Mouse (Mus musculus) bone marrow, adult 2 months (tissue): ENCODE measurements around the gene Brpf1. TPM values are rescaled to one million over a fixed set of nuclear protein-coding genes. Genes with fewer than 3 reads are reported as not detected.
"Not testable (repeated sequence)": the region's sequence is repeated elsewhere in the genome, so short reads cannot be mapped to it uniquely, and the experiment has no call there.

Source experiments
- H3K27ac ChIP-seq: fragments of 200-500 bp; 2 replicates; pipeline ENCODE4 v1.5.1; 2012; ENCODE audit warnings: low read depth, mild to moderate bottlenecking, control low read depth, inconsistent platforms, low read length; ENCODE audit not compliant: control insufficient read depth, poor library complexity, insufficient read depth
- H3K4me1 ChIP-seq: fragments of 200-500 bp; 2 replicates; pipeline ENCODE4 v1.6.1; 2011; ENCODE audit warnings: low read length; ENCODE audit not compliant: control insufficient read depth, insufficient read depth
- H3K4me3 ChIP-seq: fragments of 200-500 bp; replicated peaks from 2 replicates; pipeline ENCODE3; 2011; ENCODE audit warnings: mild to moderate bottlenecking, low read depth, low read length, control low read depth; ENCODE audit not compliant: control insufficient read depth
- CTCF ChIP-seq: fragments of 200-500 bp; IDR thresholded peaks from 2 replicates; pipeline ENCODE4 v1.5.1; 2011; ENCODE audit warnings: low read length, control low read depth; ENCODE audit not compliant: control insufficient read depth, insufficient read depth
- POLR2A ChIP-seq: fragments of 200-500 bp; IDR thresholded peaks from 2 replicates; pipeline ENCODE4 v1.6.1; 2011; ENCODE audit warnings: low read depth, mild to moderate bottlenecking, control low read depth, low read length, borderline replicate concordance; ENCODE audit not compliant: control insufficient read depth
- WGBS: fragments of 180-500 bp; shearing (Covaris S2); methylation state at CpG from one replicate; pipeline ENCODE4 v1.1.7; 2018; 5-methylcytosine and 5-hydroxymethylcytosine counted together
- polyA plus RNA-seq: library from polyadenylated mRNA; stranded (reverse); fragments of >200 nt; gene quantifications from 2 replicates; pipeline ENCODE4 v1.2.4, GENCODE M21; 2011; ENCODE audit warnings: low replicate concordance; ENCODE audit not compliant: missing spikeins, insufficient read depth, insufficient read length

Brpf1 gene
- polyA plus RNA-seq, 1 experiment: 38.2 TPM

GRCm38 (mm10) chr6:113315972-113316371, 9.0 kb downstream of the Brpf1 start:
- WGBS: 86% methylated on average over 3 of the region's 3 CpGs
- Histone ChIP-seq H3K4me3 (no peak overlapping the region), H3K27ac (no peak overlapping the region), H3K4me1 (no peaks in the 10 kb centered on the region)
- no peak for TF ChIP-seq CTCF
- TF ChIP-seq POLR2A: no peak

- Histone ChIP-seq H3K4me1 (peaks cover 3% of the 10 kb centered on the region), H3K4me3 (peak within 1 kb of the TSS; percentile 92), H3K27ac (peak within 1 kb of the TSS; percentile 74)
- WGBS: 1% methylated on average over 52 of the region's 52 CpGs
- TF ChIP-seq POLR2A: peak; percentile 83; the same call in 1 of the 2 replicates
- no peak for TF ChIP-seq CTCF
These were observed 19.8 kb downstream of the Brpf1 start, which contains the start of gene Ogg1 for GRCm38 (mm10) chr6:113326533-113327315. Gene Ogg1 (plus strand): TSS chr6:113326972.

- Histone ChIP-seq H3K27ac (no peak overlapping the region), H3K4me1 (peaks cover 3% of the 10 kb centered on the region), H3K4me3 (no peak overlapping the region)
- WGBS: 80% methylated on average over 1 of the region's 1 CpGs
- no peak for TF ChIP-seq POLR2A
- no peak for TF ChIP-seq CTCF
These were observed 22.5 kb downstream of the Brpf1 start for GRCm38 (mm10) chr6:113329396-113329795.

- H3K27ac ChIP-seq: no peak overlapping the region
These were observed 23.6 kb downstream of the Brpf1 start for GRCm38 (mm10) chr6:113330547-113330946.

GRCm38 (mm10) chr6:113331721-113332120, 24.8 kb downstream of the Brpf1 start:
- WGBS: 90% methylated on average over 11 of the region's 11 CpGs
- no peak overlapping the region for H3K4me3 ChIP-seq
- TF ChIP-seq CTCF: no peak
- TF ChIP-seq POLR2A: no peak
- peaks cover 3% of the 10 kb centered on the region for H3K4me1 ChIP-seq
- H3K27ac ChIP-seq: no peak overlapping the region

More at GRCm38 (mm10) chr6:113330547-113330946, 23.6 kb downstream of the Brpf1 start:
- 2% methylated on average over 2 of the region's 2 CpGs for WGBS
- Histone ChIP-seq H3K4me1 (peaks cover 3% of the 10 kb centered on the region), H3K4me3 (no peak overlapping the region)
- TF ChIP-seq POLR2A (no peak), CTCF (no peak)

- not testable (repeated sequence) for H3K4me1 ChIP-seq, H3K27ac ChIP-seq, H3K4me3 ChIP-seq
- 78% methylated on average over 6 of the region's 6 CpGs for WGBS
These were observed 25.8 kb downstream of the Brpf1 start for GRCm38 (mm10) chr6:113332734-113333133.

GRCm38 (mm10) chr6:113333137-113333950, 26.4 kb downstream of the Brpf1 start:
- Histone ChIP-seq H3K4me1 (peaks cover 2% of the 10 kb centered on the region; the same call in 1 of the 2 replicates), H3K4me3 (no peak overlapping the region), H3K27ac (no peak overlapping the region)
- WGBS: 78% methylated on average over 14 of the region's 14 CpGs
- TF ChIP-seq POLR2A (no peak), CTCF (0 out of 2 replicates have a peak, but pooled peaks have one; percentile 7)

GRCm38 (mm10) chr6:113334216-113334615, 27.3 kb downstream of the Brpf1 start:
- no peak overlapping the region for H3K4me3 ChIP-seq
- no peak for TF ChIP-seq CTCF
- no peak for TF ChIP-seq POLR2A
- H3K4me1 ChIP-seq: peaks cover 2% of the 10 kb centered on the region; the same call in 1 of the 2 replicates
- H3K27ac ChIP-seq: no peak overlapping the region
- WGBS: 54% methylated on average over 6 of the region's 6 CpGs
